Mouse (Mus musculus) hindbrain, postnatal 0 days (tissue): Measurements from ENCODE around the gene Coch. TPM values are rescaled to one million over a fixed set of nuclear protein-coding genes. Genes with fewer than 3 reads are reported as not detected.
"Not testable (repeated sequence)": the region's sequence is repeated elsewhere in the genome, so short reads cannot be mapped to it uniquely, and the experiment has no call there.

Experiments used
- ATAC-seq: fragments of 200-750 bp; cut with Nextera tagmentation; 2 replicates; pipeline ENCODE4 v1.8.0; 2017; ENCODE audit warnings: mild to moderate bottlenecking, moderate TSS enrichment, moderate library complexity
- DNase-seq: peaks from one replicate; pipeline ENCODE4 v3.0.0-alpha.2; 2015; ENCODE audit warnings: low spot score
- H3K27ac ChIP-seq: fragments of 300-500 bp; sonication (generic); 2 replicates; pipeline ENCODE4 v1.5.1; 2014; ENCODE audit warnings: mild to moderate bottlenecking
- H3K27me3 ChIP-seq: fragments of 300-500 bp; sonication (generic); 2 replicates; pipeline ENCODE4 v1.6.1; 2014; ENCODE audit warnings: low read length, mixed read lengths; ENCODE audit not compliant: insufficient read depth
- H3K36me3 ChIP-seq: fragments of 300-500 bp; sonication (generic); 2 replicates; pipeline ENCODE4 v1.6.1; 2014; ENCODE audit warnings: low read length, mixed read lengths; ENCODE audit not compliant: insufficient read depth
- H3K4me1 ChIP-seq: fragments of 300-500 bp; sonication (generic); 2 replicates; pipeline ENCODE4 v1.6.1; 2014; ENCODE audit warnings: antibody characterized with exemption, low read length, mixed read lengths; ENCODE audit not compliant: insufficient read depth
- H3K4me2 ChIP-seq: fragments of 300-500 bp; sonication (generic); 2 replicates; pipeline ENCODE4 v1.6.1; 2014; ENCODE audit warnings: low read depth, mild to moderate bottlenecking, low read length, moderate library complexity, mixed read lengths
- H3K4me3 ChIP-seq: fragments of 300-500 bp; sonication (generic); 2 replicates; pipeline ENCODE4 v1.5.1; 2014; ENCODE audit warnings: low read length
- H3K9ac ChIP-seq: fragments of 300-500 bp; sonication (generic); replicated peaks from 2 replicates; pipeline ENCODE4 v1.6.1; 2014; ENCODE audit warnings: mild to moderate bottlenecking, low read length, moderate library complexity, mixed read lengths
- H3K9me3 ChIP-seq: fragments of 300-500 bp; sonication (generic); 2 replicates; pipeline ENCODE4 v1.6.1; 2016; ENCODE audit warnings: low read length, mixed read lengths
- CTCF ChIP-seq: IDR thresholded peaks from 2 replicates; pipeline ENCODE4 v1.5.1; 2016; ENCODE audit warnings: antibody characterized with exemption, control low read depth, low read depth
- WGBS: fragments of 180-500 bp; shearing (Covaris S2); extraction: QIAGEN DNeasy Blood & Tissue Kit; methylation state at CpG from one replicate; pipeline ENCODE4 v1.1.7; 2014; 5-methylcytosine and 5-hydroxymethylcytosine counted together
- polyA plus RNA-seq: library from polyadenylated mRNA; unstranded; fragments of >200 nt; fragmentation: Nextera tagmentation; extraction: Ambion mirVana; gene quantifications from 2 replicates; pipeline ENCODE4 v1.2.1, GENCODE M21; 2015
- total RNA-seq: library from RNA; depleted of rRNA; stranded (reverse); fragments of >200 nt; gene quantifications from 2 replicates; pipeline ENCODE4 v1.2.3, GENCODE M21; 2014; rRNA removed

Gene Coch
- total and polyA plus RNA-seq, 2 experiments from 2014 or later = 23.8 to 50.7 TPM

DNA sequence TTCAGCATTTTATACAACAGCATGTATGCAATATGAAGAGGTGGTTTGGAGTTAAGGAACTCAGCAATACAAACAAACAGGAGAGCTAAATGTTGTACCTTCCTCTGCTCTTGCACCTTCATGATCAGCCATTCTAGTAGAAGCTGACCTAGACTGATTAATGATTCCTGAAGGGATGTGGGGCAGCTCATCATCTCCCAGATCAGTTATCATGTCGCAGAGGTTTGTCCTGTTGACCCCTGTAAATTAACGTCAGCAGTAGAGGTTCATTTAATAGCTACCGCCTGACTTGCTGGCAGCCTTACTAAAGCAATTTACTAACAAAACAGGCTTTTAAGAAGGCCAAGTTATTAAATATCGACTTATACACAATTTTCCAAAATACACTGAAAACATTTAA is 40.3 kb downstream of the Coch start:
- Histone ChIP-seq H3K36me3 (no peaks in the 10 kb centered on the region), H3K9ac (no peak overlapping the region), H3K4me3 (no peak overlapping the region), H3K4me1 (no peaks in the 10 kb centered on the region), H3K9me3 (no peaks in the 10 kb centered on the region), H3K27ac (no peak overlapping the region), H3K27me3 (no peaks in the 10 kb centered on the region), H3K4me2 (no peak overlapping the region)
- ATAC-seq (no peak), DNase-seq (no peak)
- 80% methylated on average over 4 of the region's 4 CpGs for WGBS
- no peak for TF ChIP-seq CTCF

DNA sequence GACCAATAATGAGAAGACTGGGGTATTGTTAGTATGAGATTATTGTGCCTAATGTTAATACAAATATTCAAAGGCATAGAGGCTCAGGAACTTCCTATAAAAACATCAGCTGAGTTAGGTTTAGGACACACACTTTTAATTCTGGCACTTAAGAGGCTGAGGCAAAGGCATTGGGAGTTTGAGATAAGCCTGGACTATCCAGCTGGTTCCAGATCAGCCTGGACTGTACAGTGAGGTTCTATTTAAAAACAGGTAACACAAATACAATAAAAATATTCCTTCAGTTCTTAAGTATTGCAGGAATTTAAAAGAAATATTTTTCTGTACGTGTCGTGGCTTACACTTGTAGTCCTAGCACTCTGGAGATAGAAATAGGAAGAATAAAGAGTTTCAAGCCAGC is 43.1 kb downstream of the Coch start:
- H3K36me3 ChIP-seq = no peaks in the 10 kb centered on the region
- no peak overlapping the region for H3K4me2 ChIP-seq
- no peaks in the 10 kb centered on the region for H3K27me3 ChIP-seq
- H3K4me1 ChIP-seq = no peaks in the 10 kb centered on the region
- no peak overlapping the region for H3K4me3 ChIP-seq
- no peaks in the 10 kb centered on the region for H3K9me3 ChIP-seq
- 95% methylated on average over 2 of the region's 2 CpGs for WGBS
- DNase-seq (no peak), ATAC-seq (no peak)
- H3K27ac ChIP-seq = no peak overlapping the region
- no peak overlapping the region for H3K9ac ChIP-seq
- no peak for TF ChIP-seq CTCF

DNA sequence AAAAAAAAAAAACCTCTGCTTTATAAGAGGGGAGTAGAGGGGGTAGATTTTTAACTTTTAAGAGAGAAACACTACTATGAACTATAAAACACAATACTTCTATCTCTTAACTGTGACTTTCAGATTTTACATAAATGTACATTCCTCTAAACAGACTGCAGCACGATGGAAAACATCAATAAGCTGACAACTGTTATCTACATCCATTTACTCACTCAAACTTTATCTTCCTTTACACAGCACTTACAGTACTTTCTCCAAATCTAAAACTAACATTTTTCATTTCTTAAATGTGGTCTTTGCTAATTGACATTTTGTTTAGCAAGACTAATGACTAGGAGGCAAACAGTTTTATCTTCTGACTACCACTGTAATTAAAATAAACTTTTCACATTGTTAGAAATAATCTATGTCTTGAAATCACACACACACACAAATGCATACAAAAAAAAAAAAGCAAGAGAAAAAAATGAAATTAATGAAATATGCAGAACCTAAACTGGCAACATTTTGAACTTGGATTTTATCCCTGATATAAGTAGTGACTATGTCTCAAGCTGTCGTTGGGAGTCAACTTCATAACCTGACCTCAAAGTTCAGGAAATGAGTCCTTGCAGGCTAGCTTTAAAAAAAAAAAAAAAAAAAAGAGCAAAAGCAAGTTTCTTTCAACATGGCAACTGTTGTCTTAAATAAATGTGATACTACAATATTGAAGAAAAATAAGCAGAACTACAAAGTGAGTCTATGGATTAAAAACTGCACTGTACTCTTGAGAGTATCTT is 43.7 kb downstream of the Coch start:
- Histone ChIP-seq H3K27me3 (no peaks in the 10 kb centered on the region), H3K4me1 (no peaks in the 10 kb centered on the region), H3K36me3 (no peaks in the 10 kb centered on the region), H3K9me3 (no peaks in the 10 kb centered on the region), H3K27ac (no peak overlapping the region), H3K4me2 (no peak overlapping the region), H3K9ac (no peak overlapping the region), H3K4me3 (no peak overlapping the region)
- 73% methylated on average over 2 of the region's 2 CpGs for WGBS
- TF ChIP-seq CTCF = no peak
- no peak for ATAC-seq
- no peak for DNase-seq

DNA sequence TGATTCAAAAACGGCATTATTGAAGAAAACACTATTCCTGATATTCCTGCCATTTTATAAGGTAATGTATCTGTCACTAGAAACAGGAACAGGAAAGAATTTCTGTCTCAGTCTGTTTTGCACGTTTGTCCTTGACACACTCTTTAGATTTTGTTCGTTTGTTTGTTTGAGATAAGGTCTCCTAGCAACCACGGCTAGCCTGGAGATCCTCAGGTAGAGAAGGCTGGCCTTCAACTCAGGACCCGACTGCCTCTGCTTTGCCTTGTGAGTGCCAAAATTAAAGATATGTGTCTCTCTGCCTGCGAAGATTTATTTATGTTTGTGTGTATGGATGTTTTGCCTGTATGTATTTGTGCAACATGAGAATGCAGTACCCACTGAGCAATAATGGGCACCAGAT is 48.7 kb downstream of the Coch start:
- Histone ChIP-seq H3K4me3 (no peak overlapping the region), H3K9ac (no peak overlapping the region), H3K36me3 (no peaks in the 10 kb centered on the region), H3K4me1 (no peaks in the 10 kb centered on the region), H3K27me3 (no peaks in the 10 kb centered on the region), H3K4me2 (no peak overlapping the region), H3K27ac (no peak overlapping the region), H3K9me3 (no peaks in the 10 kb centered on the region)
- no peak for TF ChIP-seq CTCF
- WGBS = 77% methylated on average over 6 of the region's 6 CpGs
- no peak for ATAC-seq
- DNase-seq = no peak

DNA sequence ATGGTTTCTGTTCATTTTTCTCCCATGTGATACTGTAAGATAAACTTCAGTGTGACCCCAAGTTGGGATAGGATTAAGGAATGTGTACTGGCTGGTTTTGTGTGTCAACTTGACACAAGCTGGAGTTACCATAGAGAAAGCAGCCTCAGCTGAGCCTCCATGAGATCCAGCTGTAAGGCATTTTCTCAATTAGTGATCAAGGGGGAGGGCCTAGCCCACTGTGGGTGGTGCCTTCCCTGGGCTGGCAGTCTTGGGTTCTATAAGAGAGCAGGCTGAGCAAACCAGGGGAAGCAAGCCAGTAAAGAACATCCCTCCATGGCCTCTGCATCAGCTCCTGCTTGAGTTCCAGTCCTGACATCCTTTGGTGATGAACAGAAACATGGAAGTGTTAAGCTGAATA is 56.3 kb downstream of the Coch start:
- DNase-seq, H3K9me3 ChIP-seq, H3K4me3 ChIP-seq, H3K27me3 ChIP-seq, H3K4me1 ChIP-seq, H3K9ac ChIP-seq, ATAC-seq, H3K27ac ChIP-seq, H3K36me3 ChIP-seq, H3K4me2 ChIP-seq: not testable (repeated sequence)

Other genes starting within 250 kb of the Coch start
- gene G2e3, start 245.3 kb upstream of the Coch start, total RNA-seq = 10.8 and 11.6 TPM in 2 replicates
- 9.1 and 10.6 TPM in 2 replicates for gene G2e3, start 245.3 kb upstream of the Coch start, polyA plus RNA-seq
- gene Scfd1, start 215.8 kb upstream of the Coch start, total RNA-seq = 32.8 and 33.5 TPM in 2 replicates
- gene Scfd1, start 215.8 kb upstream of the Coch start, polyA plus RNA-seq = 68.6 and 75.7 TPM in 2 replicates
- gene Ap4s1, start 97.7 kb downstream of the Coch start, total RNA-seq = 18.3 and 33.9 TPM in 2 replicates
- gene Ap4s1, start 97.7 kb downstream of the Coch start, polyA plus RNA-seq = 68.1 and 70.2 TPM in 2 replicates
- 44.1 and 44.3 TPM in 2 replicates for gene Strn3, start 98.6 kb downstream of the Coch start, total RNA-seq
- gene Strn3, start 98.6 kb downstream of the Coch start, polyA plus RNA-seq = 30.2 and 30.8 TPM in 2 replicates
- gene Hectd1, start 236.2 kb downstream of the Coch start, total RNA-seq = 67.1 and 68.5 TPM in 2 replicates
- gene Hectd1, start 236.2 kb downstream of the Coch start, polyA plus RNA-seq = 28.0 and 28.4 TPM in 2 replicates